Mouse (Mus musculus): ENCODE measurements around the gene Arfgef2. TPM values are rescaled to one million over a fixed set of nuclear protein-coding genes. Genes with fewer than 3 reads are reported as not detected.

The Arfgef2 gene
- polyA plus RNA-seq, 1 experiment from 2014 or later: 3.4 TPM

- Histone ChIP-seq H3K4me3 (replicated peaks; ENCODE audit: low read length) (no peak overlapping the region), H3K36me3 (ENCODE audit: control insufficient read depth, insufficient read depth) (no peaks in the 10 kb centered on the region), H3K9me3 (ENCODE audit: control insufficient read depth, low read length) (no peaks in the 10 kb centered on the region), H3K4me2 (ENCODE audit: low read length) (no peak overlapping the region), H3K4me1 (replicated peaks; ENCODE audit: control insufficient read depth, insufficient read depth, low read length) (no peaks in the 10 kb centered on the region), H3K27me3 (replicated peaks; ENCODE audit: control insufficient read depth, insufficient read depth, low read length) (no peaks in the 10 kb centered on the region), H3K9ac (replicated peaks; ENCODE audit: low read depth, low read length) (no peak overlapping the region), H3K27ac (ENCODE audit: low read length) (no peak overlapping the region)
- WGBS: 81% methylated on average over 2 of the region's 2 CpGs
- ATAC-seq: no peak
Observed at GRCm38 (mm10) chr2:166820844-166821243, 15.5 kb downstream of the Arfgef2 start.

- ATAC-seq: no peak
- H3K9ac ChIP-seq (replicated peaks; ENCODE audit: low read depth, low read length): no peak overlapping the region
Observed at GRCm38 (mm10) chr2:166821406-166821805, 16.0 kb downstream of the Arfgef2 start.

DNA sequence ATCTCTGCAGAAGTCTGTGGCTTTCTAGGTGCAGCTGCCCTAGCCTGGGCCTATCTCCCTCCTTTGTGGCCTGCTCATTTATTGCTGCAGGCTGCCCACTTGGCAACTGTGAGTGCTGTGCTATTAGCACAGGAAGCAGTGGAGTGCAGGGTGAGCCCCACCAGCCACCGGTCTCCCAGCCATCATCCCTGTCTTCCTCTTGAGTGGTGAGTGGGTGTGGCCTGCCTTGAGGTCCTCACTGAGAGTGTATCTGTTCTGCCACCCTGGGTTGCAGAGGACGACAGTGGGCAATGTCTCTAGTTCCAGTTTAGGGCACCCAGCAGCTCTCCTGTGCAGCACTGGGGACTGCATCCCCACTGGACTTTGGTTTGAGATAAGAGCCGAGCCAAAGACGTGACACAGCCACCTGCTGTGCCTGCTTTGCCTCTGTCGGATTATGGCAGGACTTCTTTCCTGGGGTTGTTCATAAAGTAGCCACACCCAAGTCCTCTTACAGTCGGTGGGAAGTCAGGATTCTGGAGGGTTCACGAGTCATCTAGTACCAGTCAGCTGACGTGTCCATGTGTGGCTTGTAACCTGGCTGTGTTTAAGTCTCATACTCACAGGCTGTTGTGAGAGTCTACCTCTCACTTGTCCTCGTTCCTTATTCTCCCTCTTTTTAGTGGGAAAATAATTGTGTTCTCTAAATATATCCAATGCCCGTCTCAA, 16.9 kb downstream of the Arfgef2 start:
- no peak overlapping the region for H3K9ac ChIP-seq (replicated peaks; ENCODE audit: low read depth, low read length)
- H3K4me1 ChIP-seq (replicated peaks; ENCODE audit: control insufficient read depth, insufficient read depth, low read length): no peaks in the 10 kb centered on the region
- H3K9me3 ChIP-seq (ENCODE audit: control insufficient read depth, low read length): no peaks in the 10 kb centered on the region
- no peaks in the 10 kb centered on the region for H3K36me3 ChIP-seq (ENCODE audit: control insufficient read depth, insufficient read depth)
- no peak overlapping the region for H3K27ac ChIP-seq (ENCODE audit: low read length)
- H3K27me3 ChIP-seq (replicated peaks; ENCODE audit: control insufficient read depth, insufficient read depth, low read length): no peaks in the 10 kb centered on the region
- H3K4me3 ChIP-seq (replicated peaks; ENCODE audit: low read length): no peak overlapping the region
- no peak for ATAC-seq
- 69% methylated on average over 10 of the region's 10 CpGs for WGBS
- H3K4me2 ChIP-seq (ENCODE audit: low read length): no peak overlapping the region

More at GRCm38 (mm10) chr2:166821406-166821805, 16.0 kb downstream of the Arfgef2 start:
- H3K4me3 ChIP-seq (replicated peaks; ENCODE audit: low read length): no peak overlapping the region
- H3K9me3 ChIP-seq (ENCODE audit: control insufficient read depth, low read length): no peaks in the 10 kb centered on the region
- H3K4me2 ChIP-seq (ENCODE audit: low read length): no peak overlapping the region
- H3K36me3 ChIP-seq (ENCODE audit: control insufficient read depth, insufficient read depth): no peaks in the 10 kb centered on the region
- H3K27ac ChIP-seq (ENCODE audit: low read length): no peak overlapping the region
- WGBS: 97% methylated on average over 3 of the region's 3 CpGs
- no peaks in the 10 kb centered on the region for H3K4me1 ChIP-seq (replicated peaks; ENCODE audit: control insufficient read depth, insufficient read depth, low read length)
- no peaks in the 10 kb centered on the region for H3K27me3 ChIP-seq (replicated peaks; ENCODE audit: control insufficient read depth, insufficient read depth, low read length)

- no peaks in the 10 kb centered on the region for H3K4me1 ChIP-seq (replicated peaks; ENCODE audit: control insufficient read depth, insufficient read depth, low read length)
- no peaks in the 10 kb centered on the region for H3K27me3 ChIP-seq (replicated peaks; ENCODE audit: control insufficient read depth, insufficient read depth, low read length)
- H3K4me3 ChIP-seq (replicated peaks; ENCODE audit: low read length): no peak overlapping the region
- H3K9ac ChIP-seq (replicated peaks; ENCODE audit: low read depth, low read length): no peak overlapping the region
- no peaks in the 10 kb centered on the region for H3K9me3 ChIP-seq (ENCODE audit: control insufficient read depth, low read length)
- ATAC-seq: no peak
- WGBS: 27% methylated on average over 2 of the region's 2 CpGs
- no peaks in the 10 kb centered on the region for H3K36me3 ChIP-seq (ENCODE audit: control insufficient read depth, insufficient read depth)
- H3K27ac ChIP-seq (ENCODE audit: low read length): no peak overlapping the region
- H3K4me2 ChIP-seq (ENCODE audit: low read length): no peak overlapping the region
Observed at GRCm38 (mm10) chr2:166822901-166823300, 17.5 kb downstream of the Arfgef2 start.

GRCm38 (mm10) chr2:166824386-166824785, 19.0 kb downstream of the Arfgef2 start:
- no peaks in the 10 kb centered on the region for H3K27me3 ChIP-seq (replicated peaks; ENCODE audit: control insufficient read depth, insufficient read depth, low read length)
- H3K4me2 ChIP-seq (ENCODE audit: low read length): no peak overlapping the region
- ATAC-seq: no peak
- WGBS: 85% methylated on average over 5 of the region's 5 CpGs
- no peaks in the 10 kb centered on the region for H3K4me1 ChIP-seq (replicated peaks; ENCODE audit: control insufficient read depth, insufficient read depth, low read length)
- H3K9me3 ChIP-seq (ENCODE audit: control insufficient read depth, low read length): no peaks in the 10 kb centered on the region
- H3K27ac ChIP-seq (ENCODE audit: low read length): no peak overlapping the region
- no peak overlapping the region for H3K9ac ChIP-seq (replicated peaks; ENCODE audit: low read depth, low read length)
- H3K4me3 ChIP-seq (replicated peaks; ENCODE audit: low read length): no peak overlapping the region
- no peaks in the 10 kb centered on the region for H3K36me3 ChIP-seq (ENCODE audit: control insufficient read depth, insufficient read depth)

- H3K4me2 ChIP-seq (ENCODE audit: low read length): no peak overlapping the region
- H3K27me3 ChIP-seq (replicated peaks; ENCODE audit: control insufficient read depth, insufficient read depth, low read length): no peaks in the 10 kb centered on the region
- H3K27ac ChIP-seq (ENCODE audit: low read length): no peak overlapping the region
- H3K9ac ChIP-seq (replicated peaks; ENCODE audit: low read depth, low read length): no peak overlapping the region
- H3K9me3 ChIP-seq (ENCODE audit: control insufficient read depth, low read length): no peaks in the 10 kb centered on the region
- 93% methylated on average over 5 of the region's 5 CpGs for WGBS
- no peak for ATAC-seq
- H3K4me1 ChIP-seq (replicated peaks; ENCODE audit: control insufficient read depth, insufficient read depth, low read length): no peaks in the 10 kb centered on the region
- H3K4me3 ChIP-seq (replicated peaks; ENCODE audit: low read length): no peak overlapping the region
- H3K36me3 ChIP-seq (ENCODE audit: control insufficient read depth, insufficient read depth): no peaks in the 10 kb centered on the region
Observed at GRCm38 (mm10) chr2:166824998-166825397, 19.6 kb downstream of the Arfgef2 start.

GRCm38 (mm10) chr2:166826491-166827224, 21.3 kb downstream of the Arfgef2 start:
- WGBS: 90% methylated on average over 8 of the region's 8 CpGs
- Histone ChIP-seq H3K4me3 (replicated peaks; ENCODE audit: low read length) (no peak overlapping the region), H3K36me3 (ENCODE audit: control insufficient read depth, insufficient read depth) (no peaks in the 10 kb centered on the region), H3K4me1 (replicated peaks; ENCODE audit: control insufficient read depth, insufficient read depth, low read length) (no peaks in the 10 kb centered on the region), H3K27ac (ENCODE audit: low read length) (no peak overlapping the region), H3K27me3 (replicated peaks; ENCODE audit: control insufficient read depth, insufficient read depth, low read length) (no peaks in the 10 kb centered on the region), H3K9me3 (ENCODE audit: control insufficient read depth, low read length) (no peaks in the 10 kb centered on the region), H3K9ac (replicated peaks; ENCODE audit: low read depth, low read length) (no peak overlapping the region), H3K4me2 (ENCODE audit: low read length) (no peak overlapping the region)
- no peak for ATAC-seq

DNA sequence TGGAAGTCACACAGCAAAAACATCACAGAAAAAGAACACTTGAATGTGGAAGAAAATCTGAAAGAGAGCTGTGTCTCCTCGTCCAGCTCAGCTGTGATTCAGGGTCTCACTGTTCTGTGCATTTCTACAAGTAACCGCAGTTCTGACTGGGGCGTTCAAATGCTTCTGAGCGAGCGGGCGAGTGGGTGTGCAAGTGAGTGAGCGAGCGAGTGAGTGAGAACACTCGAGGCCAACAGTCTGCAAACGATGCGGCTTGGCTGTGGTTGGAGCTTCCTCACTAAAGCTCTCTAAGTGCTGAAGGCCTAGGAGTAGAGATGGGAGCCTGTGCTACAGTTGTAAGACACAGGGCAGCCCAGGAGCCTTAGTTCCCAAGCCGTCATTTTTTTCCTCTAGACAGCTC, 22.9 kb downstream of the Arfgef2 start:
- H3K27ac ChIP-seq (ENCODE audit: low read length): no peak overlapping the region
- 92% methylated on average over 12 of the region's 12 CpGs for WGBS
- ATAC-seq: no peak
- H3K4me1 ChIP-seq (replicated peaks; ENCODE audit: control insufficient read depth, insufficient read depth, low read length): no peaks in the 10 kb centered on the region
- no peak overlapping the region for H3K9ac ChIP-seq (replicated peaks; ENCODE audit: low read depth, low read length)
- H3K27me3 ChIP-seq (replicated peaks; ENCODE audit: control insufficient read depth, insufficient read depth, low read length): no peaks in the 10 kb centered on the region
- no peak overlapping the region for H3K4me2 ChIP-seq (ENCODE audit: low read length)
- H3K4me3 ChIP-seq (replicated peaks; ENCODE audit: low read length): no peak overlapping the region
- H3K36me3 ChIP-seq (ENCODE audit: control insufficient read depth, insufficient read depth): no peaks in the 10 kb centered on the region
- no peaks in the 10 kb centered on the region for H3K9me3 ChIP-seq (ENCODE audit: control insufficient read depth, low read length)

DNA sequence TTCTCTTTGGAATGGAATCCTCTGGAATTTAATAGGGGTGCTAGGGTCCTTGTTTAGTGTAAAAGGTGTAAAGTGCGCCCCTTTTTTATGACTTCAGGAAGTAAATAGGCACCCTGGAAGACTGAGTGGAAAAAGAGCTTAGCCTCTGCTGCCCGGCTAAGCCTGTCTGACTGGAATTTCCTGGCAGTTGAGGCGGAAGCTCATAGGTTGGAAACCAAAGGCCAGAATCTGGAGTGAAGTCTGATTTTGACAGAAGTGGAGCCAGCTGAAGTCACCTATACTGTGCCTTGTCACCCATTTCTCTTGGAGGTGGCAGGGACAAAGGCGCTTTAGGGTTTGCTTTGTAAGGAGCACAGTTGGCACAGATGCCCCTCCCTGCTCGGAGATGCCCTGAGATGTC, 25.0 kb downstream of the Arfgef2 start:
- no peak overlapping the region for H3K4me2 ChIP-seq (ENCODE audit: low read length)
- no peaks in the 10 kb centered on the region for H3K36me3 ChIP-seq (ENCODE audit: control insufficient read depth, insufficient read depth)
- H3K4me1 ChIP-seq (replicated peaks; ENCODE audit: control insufficient read depth, insufficient read depth, low read length): no peaks in the 10 kb centered on the region
- 96% methylated on average over 5 of the region's 5 CpGs for WGBS
- no peaks in the 10 kb centered on the region for H3K9me3 ChIP-seq (ENCODE audit: control insufficient read depth, low read length)
- H3K9ac ChIP-seq (replicated peaks; ENCODE audit: low read depth, low read length): no peak overlapping the region
- H3K27me3 ChIP-seq (replicated peaks; ENCODE audit: control insufficient read depth, insufficient read depth, low read length): no peaks in the 10 kb centered on the region
- no peak overlapping the region for H3K4me3 ChIP-seq (replicated peaks; ENCODE audit: low read length)
- no peak for ATAC-seq
- no peak overlapping the region for H3K27ac ChIP-seq (ENCODE audit: low read length)
